Mouse (Mus musculus) adrenal gland, adult 8-10 months (tissue): ENCODE measurements around the gene Rhox11. TPM values are rescaled to one million over a fixed set of nuclear protein-coding genes. Genes with fewer than 3 reads are reported as not detected.
A peak's percentile ranks its signal among the peaks of the same experiment; 100 is the strongest.
"Not testable (repeated sequence)": the region's sequence is repeated elsewhere in the genome, so short reads cannot be mapped to it uniquely, and the experiment has no call there.

Experiments used
- DNase-seq: peaks from one replicate; pipeline ENCODE4 v3.0.0; 2022
- total RNA-seq, 4 experiments: library from RNA; stranded (reverse); gene quantifications; 2 replicates each; pipeline ENCODE4 v1.2.4; 2022

The Rhox11 gene
- total RNA-seq = not detected

- no peak for DNase-seq
These were observed at the start of gene Rhox11 for GRCm38 (mm10) chrX:38085041-38085440. TSS of gene Rhox11 (minus strand) at chrX:38085141.

DNA sequence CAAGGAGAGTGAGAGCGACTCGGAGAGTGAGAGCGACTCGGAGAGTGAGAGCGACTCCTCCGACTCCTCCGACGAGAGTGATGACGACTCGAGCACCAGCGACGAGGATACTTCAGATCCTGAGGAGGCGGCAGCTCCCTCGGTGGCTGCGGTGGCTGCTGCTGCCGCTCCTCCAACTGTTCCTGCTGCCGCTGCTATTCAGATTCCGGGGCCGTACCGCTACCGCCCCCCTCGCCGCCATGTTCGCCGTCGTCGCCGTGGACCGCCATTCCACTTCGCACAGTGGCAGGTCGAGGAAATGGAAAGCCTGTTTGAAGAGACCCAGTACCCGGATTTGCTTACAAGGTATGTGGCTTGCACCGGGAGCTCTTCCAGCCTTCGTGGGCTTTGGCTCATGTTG, 36.5 kb upstream of the Rhox11 start:
- no peak for DNase-seq

DNA sequence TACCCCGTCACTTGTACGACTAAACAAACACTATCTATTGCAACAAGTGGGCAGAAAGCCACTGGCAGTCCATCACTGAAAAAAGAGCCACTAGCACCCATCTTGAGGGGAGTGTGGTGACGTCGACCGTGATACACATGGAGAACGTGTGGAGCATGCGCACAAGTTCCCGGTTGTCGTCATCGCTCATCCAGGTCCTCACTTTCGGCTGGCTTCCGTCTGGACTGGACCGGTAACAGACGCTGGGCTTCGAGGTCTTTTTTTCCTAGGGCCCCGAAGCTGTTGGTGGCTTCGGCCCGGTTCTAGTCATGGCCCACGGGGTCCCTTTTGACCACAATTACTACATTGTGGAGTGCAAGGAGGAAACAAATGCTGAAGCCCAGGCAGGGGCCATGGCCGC, 36.0 kb upstream of the Rhox11 start, which contains the start of gene Rhox13:
Rhox13 (plus strand) TSS at position 238 of the 400 bp plus-strand sequence.
- no peak for DNase-seq

DNA sequence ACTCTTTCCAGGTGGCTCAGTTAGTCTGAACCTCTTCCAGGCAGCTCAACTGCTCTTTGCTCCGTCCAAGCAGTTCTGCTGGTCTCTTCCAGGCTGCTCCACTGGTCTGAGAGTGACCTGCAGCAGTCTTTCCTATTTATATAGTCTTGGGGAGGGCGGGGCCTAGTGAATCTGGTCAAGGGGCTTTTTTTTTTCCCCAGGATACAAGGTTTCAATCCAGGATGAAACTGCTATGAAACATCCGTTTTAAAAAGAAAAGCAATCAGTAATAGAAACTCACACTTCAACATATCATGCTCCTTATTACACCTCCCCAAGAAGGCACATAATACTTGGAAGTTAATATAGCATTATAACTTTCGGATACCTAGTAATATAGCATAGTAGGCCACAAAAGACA, 25.9 kb upstream of the Rhox11 start, which contains the start of gene Rhox12:
Rhox12 (minus strand) TSS at position 101 of the 400 bp plus-strand sequence.
- no peak for DNase-seq

DNA sequence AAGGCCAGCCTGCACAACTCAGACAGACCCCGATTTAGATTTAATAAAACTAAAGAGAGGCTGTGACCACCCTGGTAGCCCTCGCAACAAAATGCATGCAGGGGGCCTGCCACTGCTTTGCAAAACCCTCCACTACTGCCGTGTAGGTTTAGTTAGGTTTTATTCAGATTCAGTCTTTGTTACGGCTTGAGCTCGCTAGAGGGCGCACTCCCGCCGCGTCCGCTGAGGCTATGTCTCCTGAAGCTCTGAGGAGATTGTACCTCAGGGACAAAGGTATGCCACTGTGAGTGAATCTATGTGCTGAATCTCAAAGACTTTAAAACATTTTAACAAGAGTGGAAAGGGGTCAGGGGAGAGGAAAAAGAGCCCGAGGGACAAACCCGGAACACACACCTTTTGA, 715 bp downstream of the Rhox11 start:
- peak; percentile 14 for DNase-seq

DNA sequence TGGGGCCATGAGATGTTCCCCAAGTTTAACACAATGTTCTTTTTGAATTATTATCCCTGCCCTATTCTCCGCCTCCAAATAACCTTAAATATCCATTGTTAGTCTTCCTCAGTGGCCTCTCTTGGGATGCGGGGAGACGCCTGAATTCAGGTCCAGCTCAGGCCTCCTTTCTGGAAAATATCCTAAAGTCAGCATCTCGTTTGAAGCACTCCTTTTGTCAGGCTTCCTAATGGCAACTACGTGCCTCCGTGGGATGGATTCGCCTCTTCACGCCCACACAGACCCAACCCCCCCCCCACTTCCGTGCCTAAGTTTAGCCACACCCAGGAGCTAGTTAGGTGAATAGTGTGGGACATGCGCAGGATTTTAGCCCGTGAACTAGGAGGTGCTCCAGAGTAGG, 18.8 kb downstream of the Rhox11 start, which contains the start of gene Rhox10:
Rhox10 (plus strand) TSS at position 301 of the 400 bp plus-strand sequence.
- DNase-seq = no peak

DNA sequence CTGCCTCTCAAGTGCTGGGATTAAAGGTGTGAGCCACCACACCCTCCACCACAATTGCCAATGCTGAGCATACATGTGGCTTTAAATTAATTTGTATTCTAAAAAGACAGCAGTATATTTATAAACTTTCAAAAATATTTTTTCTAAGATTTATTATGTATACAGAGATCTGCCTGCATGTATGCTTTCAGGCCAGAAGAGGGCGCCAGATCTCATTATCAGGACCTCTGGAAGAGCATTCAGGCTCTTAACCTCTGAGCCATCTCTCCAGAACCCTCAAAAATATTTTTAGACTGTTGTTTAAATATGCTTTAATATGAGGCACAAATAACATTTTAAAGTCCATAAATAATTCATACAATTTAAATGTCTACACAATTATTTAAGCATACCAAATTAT, 23.4 kb downstream of the Rhox11 start:
- DNase-seq = no peak

GRCm38 (mm10) chrX:38043014-38043413, 41.9 kb downstream of the Rhox11 start, which contains the start of gene Btg1-ps2:
TSS of gene Btg1-ps2 (minus strand) at chrX:38043114.
- not testable (repeated sequence) for DNase-seq

GRCm38 (mm10) chrX:38039666-38040065, 45.3 kb downstream of the Rhox11 start:
- peak; percentile 36 for DNase-seq

DNA sequence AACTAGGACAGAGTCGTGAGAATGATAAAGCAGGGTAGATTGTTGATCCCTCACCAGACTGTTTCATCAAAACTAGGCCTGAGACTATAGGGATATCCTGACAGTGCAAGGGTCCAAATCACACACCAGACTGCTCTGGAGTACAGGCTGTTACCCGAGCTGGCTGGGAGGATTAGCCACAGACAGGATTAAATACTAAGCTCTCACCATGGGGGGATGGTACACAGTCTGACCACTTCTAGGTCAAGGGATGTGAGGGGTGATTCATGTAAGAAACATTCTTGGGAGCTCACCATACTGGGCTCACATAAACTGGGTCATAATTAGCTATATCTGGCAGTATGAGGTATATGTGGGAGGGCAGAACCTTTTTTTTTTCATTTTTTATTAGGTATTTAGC, 51.1 kb downstream of the Rhox11 start:
- DNase-seq = no peak

Other genes starting within 250 kb of the Rhox11 start
- not detected for gene Rhox8, start 206.2 kb downstream of the Rhox11 start, total RNA-seq
- gene Rhox7b, start 187.9 kb downstream of the Rhox11 start, total RNA-seq = not detected
- gene Rhox9, start 183.4 kb downstream of the Rhox11 start, total RNA-seq = not detected
- gene Btg1-ps1, start 66.3 kb downstream of the Rhox11 start, total RNA-seq = not detected
- under 1 TPM in 2 of 4 experiments, not detected in 2; 0.46 to 0.52 TPM for gene Btg1-ps2, start 42.0 kb downstream of the Rhox11 start, total RNA-seq
- gene Rhox10, start 18.7 kb downstream of the Rhox11 start, total RNA-seq = not detected
- gene Rhox12, start 25.8 kb upstream of the Rhox11 start, total RNA-seq = not detected
- gene Rhox13, start 36.1 kb upstream of the Rhox11 start, total RNA-seq = not detected
- gene Zbtb33, start 104.7 kb upstream of the Rhox11 start, total RNA-seq = 10 to 100 TPM; 28.2 to 42.7 (median 34.2) TPM
- 10 to 100 TPM; 33.4 to 59.1 (median 46.4) TPM for gene Tmem255a, start 167.3 kb upstream of the Rhox11 start, total RNA-seq
- not detected for gene Atp1b4, start 231.0 kb upstream of the Rhox11 start, total RNA-seq